Mouse (Mus musculus) E14TG2a.4 (cell line): ENCODE measurements around the gene Ttc28.

Experiments used
- CTCF ChIP-seq: conservative IDR thresholded peaks from 2 replicates; pipeline ENCODE4 v1.5.1; 2014; ENCODE audit warnings: low read length
- POU5F1 ChIP-seq: IDR thresholded peaks from 2 replicates; pipeline ENCODE4 v1.6.1; 2014; ENCODE audit warnings: low read length, borderline replicate concordance

GRCm38 (mm10) chr5:111075841-111076240 lies 196.2 kb downstream of the Ttc28 start:
- TF ChIP-seq CTCF (no peak), POU5F1 (no peak)
